Mouse (Mus musculus): Measurements from ENCODE around the gene 4930430F08Rik. TPM values are rescaled to one million over a fixed set of nuclear protein-coding genes. Genes with fewer than 3 reads are reported as not detected.

The 4930430F08Rik gene
- polyA plus RNA-seq, 1 experiment = not detected

GRCm38 (mm10) chr10:100524499-100525390 lies 65.5 kb downstream of the 4930430F08Rik start:
- Histone ChIP-seq H3K27ac (ENCODE audit: insufficient read depth, low read depth, low read length) (no peak overlapping the region), H3K4me1 (ENCODE audit: control insufficient read depth, insufficient read depth, low read length) (no peaks in the 10 kb centered on the region), H3K4me3 (ENCODE audit: insufficient read depth, low read depth, low read length) (no peak overlapping the region)
- WGBS = 95% methylated on average over 9 of the region's 9 CpGs
- TF ChIP-seq CTCF (IDR thresholded peaks at IDR 0.05; ENCODE audit: insufficient read depth, low read depth, low read length) = no peak
- TF ChIP-seq POLR2A (IDR thresholded peaks at IDR 0.05; ENCODE audit: insufficient read depth, low read depth, low read length) = no peak

- no peak overlapping the region for H3K27ac ChIP-seq (ENCODE audit: insufficient read depth, low read depth, low read length)
- no peaks in the 10 kb centered on the region for H3K4me1 ChIP-seq (ENCODE audit: control insufficient read depth, insufficient read depth, low read length)
- no peak overlapping the region for H3K4me3 ChIP-seq (ENCODE audit: insufficient read depth, low read depth, low read length)
- 70% methylated on average over 9 of the region's 9 CpGs for WGBS
- TF ChIP-seq POLR2A (IDR thresholded peaks at IDR 0.05; ENCODE audit: insufficient read depth, low read depth, low read length) (no peak), CTCF (IDR thresholded peaks at IDR 0.05; ENCODE audit: insufficient read depth, low read depth, low read length) (no peak)
Observed at GRCm38 (mm10) chr10:100522330-100522729, 67.9 kb downstream of the 4930430F08Rik start.

Other genes with a start within 250 kb of the 4930430F08Rik start
- gene Gm4302, start 249.6 kb downstream of the 4930430F08Rik start, polyA plus RNA-seq (2012; ENCODE audit: insufficient read depth, insufficient read length, low replicate concordance, missing spikeins) = not detected in 2 replicates
- not detected in 2 replicates for gene Gm4303, start 244.5 kb downstream of the 4930430F08Rik start, polyA plus RNA-seq (2012; ENCODE audit: insufficient read depth, insufficient read length, low replicate concordance, missing spikeins)
- gene Gm4305, start 239.3 kb downstream of the 4930430F08Rik start, polyA plus RNA-seq (2012; ENCODE audit: insufficient read depth, insufficient read length, low replicate concordance, missing spikeins) = not detected in 2 replicates
- not detected in 2 replicates for gene Gm4307, start 229.1 kb downstream of the 4930430F08Rik start, polyA plus RNA-seq (2012; ENCODE audit: insufficient read depth, insufficient read length, low replicate concordance, missing spikeins)
- gene Gm4312, start 207.9 kb downstream of the 4930430F08Rik start, polyA plus RNA-seq (2012; ENCODE audit: insufficient read depth, insufficient read length, low replicate concordance, missing spikeins) = not detected in 2 replicates
- not detected in 2 replicates for gene Tmtc3, start 103.1 kb downstream of the 4930430F08Rik start, polyA plus RNA-seq (2012; ENCODE audit: insufficient read depth, insufficient read length, low replicate concordance, missing spikeins)
- gene Cep290, start 102.9 kb downstream of the 4930430F08Rik start, polyA plus RNA-seq (2012; ENCODE audit: insufficient read depth, insufficient read length, low replicate concordance, missing spikeins) = not detected in 2 replicates
- gene 1700017N19Rik, start 61 bp upstream of the 4930430F08Rik start, polyA plus RNA-seq (2012; ENCODE audit: insufficient read depth, insufficient read length, low replicate concordance, missing spikeins) = not detected in 2 replicates